Mouse (Mus musculus): Measurements from ENCODE around the gene Tmem39a. TPM values are rescaled to one million over a fixed set of nuclear protein-coding genes. Genes with fewer than 3 reads are reported as not detected.
A peak's percentile ranks its signal among the peaks of the same experiment; 100 is the strongest.

The Tmem39a gene
- total RNA-seq (2021), result 10 to 100 TPM; 26.2 to 27.2 TPM

DNA sequence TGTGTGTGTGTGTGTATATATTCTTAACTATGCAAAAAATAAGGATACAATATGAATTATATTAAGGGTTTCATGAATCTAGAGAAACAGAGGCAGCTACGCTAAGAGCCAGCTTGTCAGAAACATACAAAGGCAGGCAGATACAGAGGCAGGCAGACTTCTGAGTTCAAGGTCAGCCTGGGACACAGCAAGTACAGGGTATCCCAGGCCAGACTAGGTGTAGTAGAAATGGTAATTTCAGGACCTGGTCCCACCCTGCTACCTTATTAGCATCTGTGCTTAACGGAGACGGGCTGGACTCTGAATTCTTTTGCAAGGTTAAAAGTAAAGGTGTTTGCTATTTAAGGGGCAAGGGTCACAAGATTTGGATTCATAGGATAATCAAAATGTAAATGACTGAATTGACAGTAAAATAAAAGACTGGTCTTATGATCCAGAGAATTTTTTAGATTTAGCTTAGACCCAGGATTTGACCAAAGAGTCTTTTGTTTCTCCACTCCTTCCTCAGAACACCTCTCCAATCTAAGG is at the start of gene Tmem39a:
Tmem39a (plus strand) TSS at position 478 of the 528 bp plus-strand sequence.
- intact Hi-C loops (cut with DNase I), result no loop called here
- DNase-seq, result no peak

DNA sequence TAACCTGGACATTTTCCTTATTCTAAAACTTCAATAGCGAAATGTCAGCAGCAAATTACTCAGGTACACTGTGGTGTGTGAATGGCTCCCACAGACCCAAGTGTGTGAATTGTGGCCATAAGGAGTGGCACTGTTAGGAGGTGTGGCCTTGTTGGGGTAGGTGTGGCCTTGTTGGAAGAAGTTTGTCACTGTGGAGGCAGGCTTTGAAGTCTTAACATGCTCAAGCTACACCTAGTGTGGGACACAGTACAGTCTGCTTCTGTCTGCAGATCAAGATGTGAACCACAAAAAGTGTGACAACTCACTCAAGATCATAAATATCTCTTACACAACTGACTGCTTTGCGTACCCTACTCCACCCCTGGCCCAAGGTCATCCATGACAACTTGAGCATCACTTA is 47.7 kb upstream of the Tmem39a start:
- DNase-seq, result no peak
- intact Hi-C loops (cut with DNase I), result no loop called here

DNA sequence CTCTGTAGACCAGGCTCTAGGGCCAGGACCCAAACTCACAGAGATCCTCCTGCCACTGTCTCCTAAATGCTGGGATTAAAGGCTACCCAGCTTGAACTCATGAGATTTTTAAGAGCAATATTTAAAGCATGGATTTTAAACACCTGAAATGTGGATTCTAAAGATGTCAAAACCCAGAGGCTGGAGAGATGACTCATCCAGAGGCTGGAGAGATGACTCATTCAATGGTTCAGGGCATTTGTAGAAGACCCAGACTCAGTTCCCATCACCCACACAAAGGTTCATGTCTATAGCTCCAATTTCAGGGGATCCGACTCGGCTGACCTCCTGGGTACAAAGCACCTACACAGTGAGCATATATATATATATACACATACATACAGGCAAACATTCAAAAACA is 39.4 kb upstream of the Tmem39a start:
- intact Hi-C loops (cut with DNase I), result no loop called here
- DNase-seq, result no peak

DNA sequence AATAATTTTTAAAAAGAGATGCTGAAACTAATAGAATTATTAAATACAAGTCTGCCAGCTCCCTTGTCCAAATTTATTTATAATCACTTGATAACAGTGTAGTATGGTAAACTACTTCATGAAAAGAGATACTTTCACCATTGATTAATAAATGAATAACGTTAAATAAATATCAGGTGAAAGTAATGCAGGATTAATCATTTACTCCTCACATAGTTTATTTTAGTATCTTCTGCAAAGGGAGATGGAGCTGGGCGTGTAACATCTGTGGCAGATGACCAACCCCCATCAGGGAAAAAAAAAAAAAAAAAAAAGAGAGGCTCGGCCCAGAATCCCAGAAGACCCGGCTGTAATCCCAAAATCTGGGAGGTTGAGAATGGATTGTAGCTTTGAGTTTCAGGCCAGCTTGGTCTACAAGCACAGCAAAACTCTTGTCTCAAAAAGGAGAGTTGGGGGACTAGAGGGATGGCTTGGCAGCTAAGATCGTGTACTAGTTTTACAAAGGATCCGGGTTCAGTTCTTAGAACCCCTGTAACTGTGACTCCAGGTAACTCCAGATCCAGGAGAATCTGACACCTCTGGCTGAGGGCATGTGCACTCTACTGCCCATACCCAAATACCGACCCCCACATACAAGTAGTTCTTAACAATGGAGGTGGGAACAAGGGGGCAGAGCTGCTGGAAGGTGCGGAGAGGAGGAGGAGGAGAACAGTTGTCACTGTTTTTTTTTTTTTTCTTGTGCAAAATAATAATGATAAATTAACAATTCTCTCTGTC is 37.1 kb upstream of the Tmem39a start:
- DNase-seq, result no peak
- intact Hi-C loops (cut with DNase I), result no loop called here

DNA sequence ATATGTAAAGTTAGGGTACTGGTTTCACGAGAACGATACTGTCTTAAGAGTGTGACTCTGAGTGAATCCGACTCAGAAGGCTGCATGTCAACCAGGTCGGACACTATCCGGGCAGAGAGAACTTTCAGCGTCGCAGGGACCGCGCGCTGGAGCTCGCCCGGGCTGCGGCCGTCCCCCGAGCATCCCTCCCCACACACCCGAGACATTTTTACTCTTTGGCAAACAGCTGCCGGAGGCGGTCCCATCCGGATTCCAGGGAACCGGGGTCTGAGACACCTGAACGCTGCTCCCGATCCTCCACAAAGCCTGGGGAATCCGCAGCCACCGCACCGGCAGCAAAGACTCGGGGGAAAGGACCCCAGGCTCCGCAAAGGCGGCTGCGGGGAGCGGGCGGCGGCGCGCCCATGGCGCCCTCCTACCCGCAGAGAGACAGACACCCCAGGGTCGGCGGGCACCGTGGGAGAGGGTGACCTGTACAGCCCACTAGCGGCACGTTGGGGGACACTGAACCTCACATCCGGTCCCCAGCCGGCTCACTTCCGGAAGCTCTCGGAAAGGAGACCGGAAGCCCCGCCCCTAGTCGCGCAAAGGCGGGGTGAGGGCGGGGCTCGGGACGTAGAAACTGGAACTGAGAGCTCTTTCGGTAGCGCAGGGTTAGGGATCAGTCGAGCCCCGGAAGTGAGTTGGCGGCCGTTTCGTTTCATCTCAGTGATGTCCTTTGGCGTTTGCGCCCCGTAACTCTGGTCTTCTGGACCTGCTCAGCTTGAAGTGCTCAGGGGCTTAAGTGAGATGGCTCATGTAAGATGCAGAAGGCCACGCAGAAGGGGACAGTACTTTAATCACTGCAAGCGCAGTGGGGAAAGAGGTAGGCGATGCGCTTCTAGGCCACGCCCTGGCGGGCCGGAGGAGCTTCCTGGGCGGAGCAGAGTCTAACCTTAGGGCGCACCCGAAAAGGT is 36.1 kb upstream of the Tmem39a start, which contains the start of gene Timmdc1:
Timmdc1 (minus strand) TSS at position 535 of the 956 bp plus-strand sequence.
- intact Hi-C loops (cut with DNase I), result no loop called here
- DNase-seq, result peak; percentile 97

DNA sequence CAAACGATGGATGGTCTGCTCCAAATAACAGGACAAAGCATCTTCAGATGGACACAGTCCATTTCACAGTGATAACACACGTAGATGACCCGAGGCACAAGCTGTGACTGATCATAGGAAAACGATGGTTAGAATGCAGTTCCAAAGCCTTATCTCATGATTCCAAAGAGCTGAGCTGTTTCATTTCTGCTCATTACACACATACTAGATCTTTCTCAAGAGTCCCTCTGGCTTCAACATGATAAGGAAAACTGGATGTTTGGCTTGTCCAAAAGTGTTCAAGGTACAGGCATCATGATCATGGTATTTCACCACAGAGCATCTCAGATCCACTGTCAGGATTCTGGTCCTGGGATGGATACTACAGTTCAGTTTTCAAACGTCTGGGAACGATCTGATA is 32.2 kb upstream of the Tmem39a start:
- intact Hi-C loops (cut with DNase I), result no loop called here
- DNase-seq, result no peak

DNA sequence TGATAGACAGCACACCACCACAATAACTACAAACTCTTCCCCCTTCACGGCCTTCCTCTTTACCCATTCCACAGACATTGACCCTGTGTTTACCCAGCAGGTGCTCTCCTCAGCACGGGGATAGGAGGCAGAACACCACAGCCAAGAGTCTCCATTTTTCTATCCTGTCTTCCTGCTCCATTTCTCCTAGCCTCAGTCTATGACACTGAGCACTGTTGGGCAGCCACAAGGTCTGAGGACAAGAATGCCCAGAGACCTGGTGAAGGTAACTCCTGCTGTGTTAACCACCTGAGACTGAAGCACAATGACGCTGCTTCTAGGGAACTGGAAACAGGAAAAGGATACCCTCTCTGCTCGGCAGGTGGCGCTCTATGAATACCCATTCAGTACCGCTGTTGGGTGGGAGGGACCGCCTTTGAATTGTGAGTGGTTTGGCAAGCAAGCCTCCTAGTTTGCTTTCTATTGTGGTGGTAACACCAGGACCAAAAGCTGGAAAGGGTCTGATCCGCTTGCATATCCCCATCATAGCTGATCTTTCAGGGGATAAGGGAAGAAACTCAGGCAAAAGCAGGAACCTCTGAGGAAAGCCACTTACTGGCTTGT is 21.9 kb upstream of the Tmem39a start:
- intact Hi-C loops (cut with DNase I), result loop anchor here (5.0 to 10.0 kb wide), 2 partner anchors 188 to 516 kb away; no protein-coding TSS in a partner anchor
- DNase-seq, result peak; percentile 71

DNA sequence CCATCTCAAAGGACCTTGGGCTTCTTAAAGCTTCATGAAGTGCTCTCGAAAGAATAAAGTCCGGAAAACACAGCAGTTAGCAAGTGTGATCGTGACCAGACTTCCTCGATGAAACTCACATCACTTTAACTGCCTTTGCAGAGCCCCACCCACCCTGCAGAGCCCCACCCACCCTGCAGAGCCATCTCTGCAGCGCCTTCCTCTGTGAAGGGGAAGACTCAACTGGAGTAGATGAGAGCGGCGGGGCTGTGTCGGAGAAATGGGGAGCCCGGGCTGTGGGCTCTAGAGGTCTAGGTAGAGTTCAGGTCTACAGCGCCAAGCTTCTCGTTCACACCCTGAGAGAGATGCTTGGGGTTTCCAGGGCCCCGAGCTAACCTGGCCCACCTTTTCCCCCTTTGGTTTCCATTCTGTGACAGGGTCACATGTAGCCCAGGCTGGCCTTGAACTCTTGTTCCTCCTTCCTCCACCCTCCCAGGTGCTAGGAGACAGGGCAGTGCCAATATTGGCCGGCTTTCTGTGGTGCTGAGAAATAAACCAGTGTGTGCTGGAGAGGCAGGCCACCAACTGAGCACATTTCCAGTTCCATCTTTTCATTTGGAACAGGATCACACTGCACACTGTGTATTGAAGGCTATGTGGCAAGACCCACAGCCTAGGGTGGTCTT is 19.6 kb upstream of the Tmem39a start:
- intact Hi-C loops (cut with DNase I), result loop anchor here (5.0 to 10.0 kb wide), 2 partner anchors 186 to 513 kb away; no protein-coding TSS in a partner anchor

DNA sequence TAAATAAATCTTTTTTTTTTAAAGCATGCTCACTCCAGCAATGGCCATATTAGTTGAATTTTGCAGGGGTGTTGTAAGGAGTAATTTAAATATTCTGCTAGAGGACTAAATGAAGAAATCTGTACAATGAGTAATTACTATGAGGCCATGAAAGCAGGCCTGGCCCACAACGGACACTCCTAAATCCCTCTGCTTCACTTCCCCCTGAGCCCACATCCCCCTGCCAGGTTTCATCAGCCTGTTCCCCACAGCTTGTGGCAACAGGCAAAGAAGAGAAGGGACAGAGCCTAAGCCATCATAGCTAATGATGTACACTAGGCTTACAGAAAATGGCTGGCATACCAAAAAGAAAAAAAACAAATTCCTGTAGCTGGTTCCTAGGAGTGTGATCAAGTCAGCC is 10.5 kb upstream of the Tmem39a start:
- intact Hi-C loops (cut with DNase I), result no loop called here
- no peak for DNase-seq

More for the DNA sequence above, 19.6 kb upstream of the Tmem39a start:
- no peak for DNase-seq

DNA sequence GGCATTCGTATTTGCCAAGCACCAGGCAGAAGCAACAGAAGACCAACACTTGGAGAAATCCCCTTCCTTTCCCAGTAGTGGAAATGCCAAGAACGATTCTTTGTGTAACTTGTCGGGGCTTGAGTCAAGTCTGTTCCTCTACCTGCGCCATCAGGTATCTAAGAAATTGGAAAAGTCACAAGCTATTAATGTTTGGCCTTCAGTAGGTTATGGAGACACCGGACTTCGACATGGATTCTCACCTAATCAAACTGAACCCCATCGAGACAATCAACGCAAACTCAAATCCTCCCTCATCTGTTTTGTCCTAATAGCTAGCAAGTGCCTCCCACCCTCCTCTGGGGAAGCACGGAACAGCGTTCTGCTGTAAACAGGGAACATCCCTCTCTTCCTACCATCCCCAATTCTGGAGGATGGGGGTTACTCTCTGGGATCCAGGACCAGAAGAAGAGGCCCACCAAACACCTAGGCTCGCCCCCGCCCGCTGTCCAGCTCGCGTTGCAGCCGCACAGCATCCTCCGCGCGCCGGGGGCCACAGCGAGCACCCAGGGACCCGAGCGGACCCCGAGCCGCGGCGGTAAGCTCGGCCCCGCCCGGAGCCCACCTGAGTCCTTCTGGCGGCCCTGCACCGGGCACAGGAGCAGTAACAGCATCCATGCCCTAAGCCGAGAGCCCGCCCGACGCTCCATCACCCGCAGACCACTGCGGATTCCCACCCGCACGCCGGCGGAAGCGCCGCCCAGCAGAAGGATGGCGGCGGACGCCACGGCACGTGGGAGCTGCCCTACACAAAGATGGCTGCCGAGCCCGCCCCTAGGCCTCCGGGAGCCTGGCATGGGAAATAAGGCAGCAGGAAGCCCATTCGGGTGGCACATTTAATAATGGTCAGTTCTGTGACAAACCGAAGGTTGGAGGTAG is 8.8 kb upstream of the Tmem39a start, which contains the start of gene Poglut1:
Poglut1 (minus strand) TSS at position 780 of the 918 bp plus-strand sequence.
- peak; percentile 88 for DNase-seq
- intact Hi-C loops (cut with DNase I), result no loop called here

DNA sequence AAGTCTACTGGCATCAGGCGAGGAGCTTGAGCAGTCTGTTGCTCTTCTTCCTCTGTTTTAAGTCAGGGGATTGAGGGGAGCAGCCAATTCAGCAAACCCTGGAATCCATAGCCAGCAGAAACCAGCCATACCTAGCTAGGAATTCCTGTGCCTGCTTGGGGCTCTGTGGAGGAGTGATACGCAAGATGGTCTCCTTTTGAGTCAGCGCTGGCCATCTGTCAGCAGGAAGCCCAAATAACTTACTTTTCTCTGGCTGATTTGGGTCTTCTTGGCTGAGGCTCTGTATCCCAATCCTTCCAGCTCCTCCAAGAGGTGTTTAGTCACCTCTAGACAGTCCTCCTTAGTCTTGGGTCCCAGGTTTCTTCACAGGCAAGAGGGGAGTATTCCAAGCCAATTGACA is 2.5 kb upstream of the Tmem39a start:
- DNase-seq, result no peak
- intact Hi-C loops (cut with DNase I), result no loop called here

DNA sequence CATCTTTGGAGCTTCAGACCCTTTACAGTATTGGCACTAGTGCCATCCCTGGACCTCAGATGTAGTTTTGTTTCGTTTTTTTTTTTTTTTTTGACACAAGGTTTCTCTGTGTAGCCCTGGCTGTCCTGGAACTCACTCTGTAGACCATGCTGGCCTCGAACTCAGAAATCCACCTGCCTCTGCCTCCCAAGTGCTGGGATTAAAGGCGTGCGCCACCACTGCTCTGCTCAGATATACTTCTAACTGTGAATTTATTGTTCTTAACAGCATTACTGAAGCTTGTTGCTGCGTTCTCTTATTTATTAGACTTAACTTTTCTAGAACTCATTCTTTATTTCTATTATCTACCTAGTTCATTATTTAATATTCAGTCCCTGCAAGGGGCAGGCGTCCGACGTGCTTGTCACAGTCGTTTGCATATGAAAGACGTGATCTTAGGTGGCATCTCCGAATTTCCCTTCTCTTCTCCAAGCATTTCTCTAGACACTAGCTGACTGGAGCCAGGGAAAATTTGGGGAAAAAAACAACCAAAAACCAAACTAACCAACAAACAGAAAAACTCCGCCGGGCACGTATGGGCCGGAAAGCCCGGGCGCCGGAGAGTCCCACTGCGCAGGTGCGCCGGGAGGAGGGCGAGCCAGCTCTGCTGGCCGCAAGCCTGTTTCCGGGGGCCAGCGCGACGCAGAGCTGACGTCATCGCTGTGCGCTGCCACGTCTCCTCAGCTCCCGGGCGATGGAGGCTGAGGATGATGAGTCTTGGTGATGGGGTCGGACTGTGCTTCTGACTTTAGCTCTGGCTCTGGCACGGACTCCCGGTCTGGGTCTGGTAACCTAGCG is 3.9 kb downstream of the Tmem39a start:
- intact Hi-C loops (cut with DNase I), result no loop called here
- DNase-seq, result peak; percentile 95

DNA sequence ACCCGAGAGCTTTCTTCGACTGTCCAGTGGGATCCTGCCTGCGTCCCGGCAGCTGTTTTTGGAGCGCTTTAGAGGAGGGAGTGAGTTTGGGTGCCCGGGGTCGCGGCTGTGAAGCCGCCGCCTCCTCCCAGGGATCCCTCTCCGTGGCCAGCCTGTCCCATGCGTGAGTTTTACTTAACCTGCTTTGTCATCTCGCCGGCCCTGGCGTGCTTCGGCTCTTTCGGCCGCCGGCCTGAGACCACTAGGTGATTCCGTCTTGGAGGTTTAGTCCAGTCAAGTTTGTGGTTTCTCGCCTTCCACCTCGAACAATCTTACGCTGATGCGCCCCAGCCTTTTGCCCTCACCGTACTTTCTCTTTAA is 4.5 kb downstream of the Tmem39a start:
- intact Hi-C loops (cut with DNase I), result no loop called here
- no peak for DNase-seq

DNA sequence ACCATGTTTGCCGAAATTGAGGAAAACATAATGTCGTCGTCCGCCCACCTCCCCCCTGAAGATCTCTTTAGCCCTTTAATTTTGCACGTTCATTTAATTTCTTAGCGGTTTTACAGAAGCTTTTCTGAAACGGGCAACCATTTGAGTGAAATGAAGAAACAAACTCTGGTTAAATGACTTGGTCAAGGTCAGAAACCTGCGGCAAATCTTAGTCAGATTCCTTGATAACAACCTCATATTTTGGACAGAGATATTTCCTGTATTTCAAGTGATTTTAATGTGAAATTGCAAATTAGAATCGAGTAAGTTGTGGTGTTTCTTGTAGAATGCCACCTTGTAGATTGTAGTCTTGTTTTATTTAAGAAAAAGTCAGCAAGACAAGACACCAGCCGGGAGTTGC is 5.0 kb downstream of the Tmem39a start:
- no peak for DNase-seq
- intact Hi-C loops (cut with DNase I), result no loop called here

DNA sequence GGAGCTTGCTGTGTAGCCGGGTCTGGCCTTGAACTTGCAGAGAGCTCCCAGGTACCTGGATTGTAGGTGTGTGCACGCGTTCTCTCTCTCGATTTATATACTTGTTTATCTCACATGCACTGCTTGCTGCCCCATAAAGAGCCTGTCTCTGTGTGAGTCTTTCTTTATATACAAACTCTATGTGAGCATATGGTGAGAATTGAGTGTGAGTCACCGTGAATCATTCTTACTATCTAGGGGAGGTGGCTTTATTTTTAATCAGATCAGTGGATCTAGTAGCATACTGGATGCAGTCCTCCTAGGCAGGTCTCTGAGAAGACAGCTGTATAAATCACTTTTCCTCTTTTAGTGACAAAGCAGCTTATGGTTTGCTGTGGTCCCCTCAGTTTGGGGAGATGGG is 9.7 kb downstream of the Tmem39a start:
- intact Hi-C loops (cut with DNase I), result no loop called here
- no peak for DNase-seq

DNA sequence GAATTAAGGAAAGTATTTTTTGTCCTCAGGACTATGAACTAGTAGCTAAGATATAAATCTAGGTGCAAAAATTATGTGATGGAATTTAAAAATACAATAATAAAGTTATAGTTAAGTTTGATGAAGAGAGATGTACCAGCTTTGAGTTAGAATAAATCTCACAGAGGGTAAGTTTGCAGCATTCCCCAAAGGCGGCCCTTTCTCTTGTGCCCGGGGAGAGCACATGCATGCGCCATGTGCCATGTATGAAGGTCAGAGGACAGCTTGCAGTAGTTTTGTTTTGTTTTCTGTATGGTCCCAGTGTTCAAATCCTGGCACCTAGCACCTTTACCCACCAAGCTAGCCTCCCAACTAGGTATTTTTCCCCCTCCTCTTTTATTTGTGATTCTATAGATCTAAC is 13.0 kb downstream of the Tmem39a start:
- no peak for DNase-seq
- intact Hi-C loops (cut with DNase I), result no loop called here

DNA sequence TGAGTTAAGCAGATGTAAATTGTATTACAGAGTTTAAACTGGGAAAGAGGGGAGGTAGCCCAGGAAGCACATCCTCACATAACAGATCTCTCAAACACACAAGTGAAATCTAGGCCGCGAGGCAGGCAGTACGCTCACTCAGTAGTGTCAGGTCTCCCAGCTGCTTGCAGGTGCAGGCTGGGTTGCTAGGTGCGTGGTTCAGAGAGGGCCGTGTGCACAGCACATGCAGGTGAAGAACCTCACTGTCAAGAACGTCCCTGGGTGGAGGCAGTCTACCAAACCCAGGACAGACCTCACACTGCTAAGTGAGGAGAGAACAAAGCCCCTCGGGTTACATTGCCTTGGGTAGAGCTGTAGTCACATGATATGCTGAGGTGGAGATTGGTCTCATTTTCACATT is 26.3 kb downstream of the Tmem39a start:
- DNase-seq, result no peak
- intact Hi-C loops (cut with DNase I), result no loop called here

DNA sequence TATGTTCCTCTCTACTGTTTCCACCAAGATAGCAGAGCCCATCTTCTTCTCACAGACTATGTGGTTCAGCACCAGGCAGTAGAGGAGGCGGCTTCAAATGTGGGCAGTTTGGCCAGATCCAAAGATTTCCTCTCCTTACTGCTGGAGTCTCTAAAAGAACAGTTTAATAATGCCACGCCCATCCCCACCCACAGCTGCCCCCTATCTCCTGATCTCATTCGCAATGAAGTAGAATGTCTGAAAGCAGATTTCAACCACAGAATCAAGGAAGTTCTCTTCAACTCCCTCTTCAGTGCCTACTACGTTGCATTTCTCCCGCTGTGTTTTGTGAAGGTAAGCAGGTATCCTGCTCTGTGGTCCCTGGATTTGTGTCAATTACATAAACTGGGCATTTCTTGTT is 26.7 kb downstream of the Tmem39a start:
- no peak for DNase-seq
- intact Hi-C loops (cut with DNase I), result no loop called here
